Comparison of ENCODE assay signal across 8 mouse cellular contexts in genomic region chr4:155783486-155784080, GRCm38 (mm10). TPM values are rescaled to one million over a fixed set of nuclear protein-coding genes. Genes with fewer than 3 reads are reported as not detected.
DNase-seq lines count a peak whose midpoint lies in the region; ATAC-seq lines count a peak whose summit lies in the region.

No protein-coding gene starts in this region.

- H3K4me3 ChIP-seq in heart, embryonic 16.5 days (ENCODE audit: low read length): peak overlapping the region; percentile 69
- peak overlapping the region; percentile 63 for H3K4me3 ChIP-seq in liver, embryonic 15.5 days (replicated peaks)

- no peaks in the 10 kb centered on the region for H3K36me3 ChIP-seq in heart, embryonic 16.5 days (ENCODE audit: control insufficient read depth, insufficient read depth)
- no peaks in the 10 kb centered on the region for H3K36me3 ChIP-seq in liver, embryonic 15.5 days (replicated peaks)

- peak overlapping the region; percentile 87 for H3K27ac ChIP-seq in heart, embryonic 16.5 days (ENCODE audit: low read length)
- H3K27ac ChIP-seq in liver, embryonic 15.5 days (replicated peaks): peak overlapping the region; percentile 64

- H3K4me2 ChIP-seq in heart, embryonic 16.5 days (ENCODE audit: low read depth, low read length): peak overlapping the region; percentile 87
- H3K4me2 ChIP-seq in liver, embryonic 15.5 days: peak overlapping the region; percentile 90

- intact Hi-C loops in heart, postnatal 36 days (cut with DNase I): loop anchor here (1.0 to 2.0 kb wide), 2 partner anchors 14 to 63 kb away; no protein-coding TSS in a partner anchor

- peak; percentile 88 for DNase-seq in heart, adult 11 months
- no peak for DNase-seq in heart, postnatal 36 days
- DNase-seq in ES-CJ7 (ENCODE audit: low read depth, low spot score) (peak; percentile 45), adipocyte (ENCODE audit: low spot score) (no peak)
- no peak for DNase-seq in ovary, postnatal 14 days (ENCODE audit: low spot score)
- no peak for DNase-seq in T-cell, adult 2 months (ENCODE audit: low spot score)

- 32% methylated on average over 16 of the region's 16 CpGs for WGBS in heart, embryonic 16.5 days
- WGBS in liver, embryonic 15.5 days (ENCODE audit: insufficient replicate concordance): 36% methylated on average over 16 of the region's 16 CpGs

- no peaks in the 10 kb centered on the region for H3K27me3 ChIP-seq in heart, embryonic 16.5 days (ENCODE audit: control insufficient read depth, insufficient read depth, low read length)
- peaks cover 49% of the 10 kb centered on the region for H3K27me3 ChIP-seq in liver, embryonic 15.5 days

- peak overlapping the region; percentile 86 for H3K9ac ChIP-seq in heart, embryonic 16.5 days (ENCODE audit: low read length)
- peak overlapping the region; percentile 65; the same call in 1 of the 2 replicates for H3K9ac ChIP-seq in liver, embryonic 15.5 days

- H3K4me1 ChIP-seq in heart, embryonic 16.5 days (ENCODE audit: control insufficient read depth, insufficient read depth, low read length): peaks cover 26% of the 10 kb centered on the region
- peaks cover 28% of the 10 kb centered on the region for H3K4me1 ChIP-seq in liver, embryonic 15.5 days (replicated peaks)

- H3K9me3 ChIP-seq in heart, embryonic 16.5 days (replicated peaks; ENCODE audit: control insufficient read depth, low read length): no peaks in the 10 kb centered on the region
- no peaks in the 10 kb centered on the region for H3K9me3 ChIP-seq in liver, embryonic 15.5 days (replicated peaks)

- ATAC-seq in heart, embryonic 16.5 days (replicated peaks; ENCODE audit: extremely low read depth, insufficient read depth, low FRiP score): peak; percentile 16; the same call in 1 of the 2 replicates
- peak; percentile 3; the same call in 1 of the 2 replicates for ATAC-seq in liver, embryonic 15.5 days (ENCODE audit: insufficient read depth)

RNA-seq across cellular contexts. Expression of gene Tmem88b, which starts 2.1 kb away (rescaled TPM):
- total RNA-seq in heart, postnatal 36 days (2021): 1 to 10 TPM in 1 of 2 experiments, under 1 TPM in 1; 0.64 to 1.3 TPM
- polyA plus RNA-seq in heart, embryonic 16.5 days (2015; fragmentation: Nextera tagmentation; extraction: Ambion mirVana): 1.4 and 1.8 TPM in 2 replicates
- 0.13 and 0.22 TPM in 2 replicates for polyA plus RNA-seq in liver, embryonic 15.5 days (2015; fragmentation: Nextera tagmentation; extraction: Ambion mirVana)

RNA-seq across cellular contexts. Expression of gene Ankrd65, which starts 6.7 kb away (rescaled TPM):
- total RNA-seq in heart, postnatal 36 days (2021): not detected
- polyA plus RNA-seq in heart, embryonic 16.5 days (2015; fragmentation: Nextera tagmentation; extraction: Ambion mirVana): 0.30 TPM in 1 of 2 replicates, not detected in the other
- polyA plus RNA-seq in liver, embryonic 15.5 days (2015; fragmentation: Nextera tagmentation; extraction: Ambion mirVana): 0.07 TPM in 1 of 2 replicates, not detected in the other

RNA-seq across cellular contexts. Expression of gene Vwa1, which starts 9.1 kb away (rescaled TPM):
- 1 to 10 TPM; 6.6 to 7.9 TPM for total RNA-seq in heart, postnatal 36 days (2021)
- polyA plus RNA-seq in heart, embryonic 16.5 days (2015; fragmentation: Nextera tagmentation; extraction: Ambion mirVana): 8.3 and 8.7 TPM in 2 replicates
- polyA plus RNA-seq in liver, embryonic 15.5 days (2015; fragmentation: Nextera tagmentation; extraction: Ambion mirVana): 0.33 and 0.54 TPM in 2 replicates

RNA-seq across cellular contexts. Expression of gene Mrpl20, which starts 19.1 kb away (rescaled TPM):
- total RNA-seq in heart, postnatal 36 days (2021): 10 to 100 TPM; 77.8 to 81.1 TPM
- polyA plus RNA-seq in heart, embryonic 16.5 days (2015; fragmentation: Nextera tagmentation; extraction: Ambion mirVana): 133 and 138 TPM in 2 replicates
- 135 and 141 TPM in 2 replicates for polyA plus RNA-seq in liver, embryonic 15.5 days (2015; fragmentation: Nextera tagmentation; extraction: Ambion mirVana)

RNA-seq across cellular contexts. Expression of gene Atad3a, which starts 22.7 kb away (rescaled TPM):
- 10 to 100 TPM; 45.1 to 45.9 TPM for total RNA-seq in heart, postnatal 36 days (2021)
- polyA plus RNA-seq in heart, embryonic 16.5 days (2015; fragmentation: Nextera tagmentation; extraction: Ambion mirVana): 123 TPM in 2 replicates
- 47.9 and 56.5 TPM in 2 replicates for polyA plus RNA-seq in liver, embryonic 15.5 days (2015; fragmentation: Nextera tagmentation; extraction: Ambion mirVana)

Comparison
In these comparisons a context has a peak if more than half of its experiments do, and no peak if none do; other contexts are left out.
1. DNase-seq: peak in heart, adult 11 months (single experiment) and ES-CJ7 (single experiment); none in heart, postnatal 36 days (0 of 2), ovary, postnatal 14 days (single experiment), T-cell, adult 2 months (single experiment) and adipocyte (single experiment).